Mouse (Mus musculus) embryo, embryonic 9.5 days (tissue): Measurements from ENCODE around the gene Sh3bp5.

Experiments
- DNase-seq: peaks from one replicate; pipeline ENCODE4 v3.0.0-alpha.2; 2017; ENCODE audit errors: extremely low spot score

Sh3bp5 gene

DNA sequence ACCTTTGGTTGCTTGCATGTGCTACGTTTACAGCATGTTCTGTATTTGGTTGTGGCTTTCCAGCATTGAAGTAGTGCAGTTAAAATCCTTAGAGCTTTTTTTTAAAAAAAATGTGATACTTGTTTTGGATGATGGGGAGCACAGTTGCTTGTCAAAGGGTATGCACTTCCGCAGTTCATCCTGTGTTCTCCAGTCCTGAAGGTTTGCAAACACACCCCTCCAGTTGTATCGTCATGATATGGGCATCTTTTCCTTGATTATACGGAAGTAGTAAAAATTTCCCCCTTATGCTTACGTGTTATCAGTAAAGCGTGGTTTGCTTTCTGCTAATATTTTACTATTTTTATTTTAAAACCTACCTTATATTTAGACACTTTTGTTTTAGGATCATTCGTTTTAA lies 98.5 kb downstream of the Sh3bp5 start:
- no peak for DNase-seq

DNA sequence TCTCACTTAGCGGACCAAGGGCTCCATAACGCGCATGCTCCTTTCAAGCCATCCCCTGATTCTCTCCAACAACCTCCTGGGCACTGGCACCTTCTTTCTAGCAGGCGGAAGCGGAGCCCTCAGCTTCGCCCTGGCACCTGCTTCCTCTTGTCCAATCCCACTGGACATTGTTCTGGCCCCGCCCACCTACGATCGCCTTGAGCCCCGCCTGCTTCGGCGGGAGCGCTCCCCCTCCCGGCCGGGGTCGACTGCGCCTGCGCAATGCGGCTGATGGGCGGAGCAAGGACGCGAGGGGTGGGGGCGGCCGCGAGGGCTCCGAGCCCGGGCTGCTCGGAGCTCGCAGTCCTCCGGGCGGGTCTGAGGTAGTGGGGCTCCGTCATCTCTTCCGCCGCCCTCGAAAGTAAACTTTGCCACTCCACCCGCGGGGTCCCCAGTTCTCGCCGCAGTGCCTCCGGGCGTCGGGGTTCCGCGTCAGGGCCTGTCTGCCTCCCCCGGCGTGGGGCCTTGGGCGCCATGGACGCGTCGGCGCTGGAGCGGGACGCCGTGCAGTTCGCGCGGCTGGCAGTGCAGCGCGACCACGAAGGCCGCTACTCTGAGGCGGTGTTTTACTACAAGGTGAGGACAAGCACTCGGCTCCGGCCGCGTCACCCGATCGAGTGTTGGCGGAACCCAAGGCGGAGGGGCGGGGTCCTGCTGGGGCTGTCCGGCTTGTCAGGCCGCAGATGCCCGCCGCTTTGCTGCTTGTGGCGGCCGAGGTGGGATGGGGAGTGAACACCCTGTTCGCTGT lies 99.3 kb downstream of the Sh3bp5 start, which contains the start of gene Capn7:
Gene Capn7, plus strand, starts transcription at position 270 of the 787 bp plus-strand sequence.
- peak; percentile 99 for DNase-seq

DNA sequence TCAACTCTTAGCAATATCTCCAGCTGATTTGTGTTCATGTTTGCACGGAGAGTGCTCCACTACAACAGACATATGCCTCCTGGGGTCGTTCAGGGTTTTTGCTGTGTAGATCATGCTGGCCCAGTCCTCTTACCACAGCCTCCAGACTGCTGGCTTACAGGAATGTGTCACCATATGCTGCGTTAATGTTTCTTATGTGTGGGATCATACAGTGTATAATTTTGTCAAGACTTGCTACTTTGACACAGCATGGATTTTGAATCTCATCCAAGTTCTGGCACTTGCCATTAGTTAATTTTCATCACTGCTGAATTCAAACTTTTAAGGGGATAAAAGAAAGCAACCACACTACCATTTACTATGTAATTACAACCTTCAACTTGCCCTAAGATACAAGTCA lies 100.1 kb downstream of the Sh3bp5 start:
- DNase-seq = no peak

DNA sequence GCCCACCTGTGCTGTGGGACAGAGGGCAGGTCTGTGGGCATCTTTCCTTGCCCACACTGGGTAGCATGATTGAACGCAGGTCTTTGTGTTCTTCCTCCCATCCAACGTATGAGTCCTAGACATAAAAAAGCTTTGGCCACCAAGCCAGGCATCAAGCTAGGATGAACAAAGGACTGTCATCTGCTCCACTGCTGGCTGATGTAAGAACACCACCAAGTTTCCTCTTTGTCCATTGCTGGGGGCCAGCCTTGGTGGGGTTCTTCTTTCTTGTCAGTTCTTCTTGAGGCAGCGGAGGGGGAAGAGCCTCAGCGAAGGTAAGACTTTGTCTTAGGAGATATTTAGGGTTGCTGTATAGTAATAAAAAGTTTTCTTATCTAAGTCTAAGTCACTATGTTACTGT lies 104.9 kb downstream of the Sh3bp5 start:
- no peak for DNase-seq

DNA sequence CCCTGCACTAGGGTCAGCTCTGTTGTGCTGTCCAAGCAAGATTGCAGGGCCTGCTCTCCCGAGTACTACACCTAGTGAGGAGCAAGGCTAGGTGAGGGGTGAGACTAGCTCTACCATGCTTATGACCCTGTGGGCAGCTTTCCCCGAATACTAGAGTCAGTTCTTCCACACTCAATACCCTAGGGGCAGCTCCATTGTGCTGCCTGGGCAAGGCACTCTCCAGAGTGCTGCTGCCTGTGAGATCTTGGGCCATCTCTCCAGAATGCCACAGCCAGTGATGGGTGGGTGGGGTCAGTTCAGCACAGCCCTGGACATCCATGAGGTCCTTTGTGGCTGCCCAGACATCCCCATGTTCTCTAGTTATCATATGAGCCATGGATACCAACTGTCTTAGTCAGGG lies 106.1 kb downstream of the Sh3bp5 start:
- DNase-seq = no peak

DNA sequence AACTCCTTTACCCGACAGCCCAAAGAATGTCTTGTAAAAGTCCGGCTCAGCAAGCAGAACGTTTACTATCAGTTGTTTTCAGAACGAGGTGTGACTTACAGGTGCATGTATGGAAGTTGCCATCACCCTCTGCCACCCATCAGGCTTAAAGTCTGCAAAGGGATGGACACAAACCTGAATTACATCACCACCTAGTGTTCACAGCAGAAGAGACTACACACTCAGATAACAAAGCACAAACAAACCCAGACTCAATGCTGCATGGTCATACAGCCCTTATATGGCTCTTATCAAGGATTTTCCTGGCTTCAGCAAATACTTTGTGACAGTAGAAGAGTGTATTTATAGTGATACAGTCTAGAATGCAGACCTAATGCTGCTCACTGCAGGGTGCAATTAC lies 108.2 kb downstream of the Sh3bp5 start:
- DNase-seq = no peak

DNA sequence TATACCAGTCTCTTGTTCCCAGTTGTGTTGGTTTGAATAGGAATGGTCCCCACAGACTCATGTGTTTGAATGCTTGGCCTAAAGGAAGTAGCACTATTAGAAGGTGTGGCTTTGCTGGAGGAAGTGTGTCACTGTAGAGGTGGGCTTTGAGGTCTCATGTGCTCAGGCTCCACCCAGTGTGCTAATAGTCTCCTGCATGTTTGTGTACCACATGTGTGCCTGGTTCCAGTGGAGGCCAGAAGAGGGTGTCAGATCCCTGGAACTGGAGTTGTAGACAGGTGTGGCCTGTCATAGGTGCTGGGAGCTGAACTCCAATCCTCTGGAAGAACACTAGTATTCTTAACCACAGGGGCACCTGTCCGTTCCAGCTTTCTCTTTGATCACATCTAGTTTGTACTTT lies 108.7 kb downstream of the Sh3bp5 start:
- no peak for DNase-seq

DNA sequence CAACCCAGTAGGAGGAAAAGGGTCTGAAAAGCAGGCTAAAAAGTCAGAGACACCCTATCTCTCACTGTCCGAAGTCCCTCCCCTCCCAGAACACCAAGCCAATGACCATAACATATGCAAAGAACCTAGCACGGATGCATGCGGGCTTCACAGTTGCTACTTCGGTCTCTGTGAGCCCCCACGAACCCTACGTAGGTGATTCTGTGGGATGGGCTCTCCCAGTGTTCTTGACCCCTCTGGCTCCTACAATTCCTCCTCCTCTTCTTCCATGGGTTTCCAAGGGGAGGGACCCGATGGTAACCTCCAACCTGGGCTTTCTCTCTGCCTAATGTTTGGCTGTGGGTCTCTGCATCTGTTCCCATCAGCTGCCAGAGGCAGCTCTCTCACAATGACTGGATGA lies 109.1 kb downstream of the Sh3bp5 start:
- DNase-seq = no peak

DNA sequence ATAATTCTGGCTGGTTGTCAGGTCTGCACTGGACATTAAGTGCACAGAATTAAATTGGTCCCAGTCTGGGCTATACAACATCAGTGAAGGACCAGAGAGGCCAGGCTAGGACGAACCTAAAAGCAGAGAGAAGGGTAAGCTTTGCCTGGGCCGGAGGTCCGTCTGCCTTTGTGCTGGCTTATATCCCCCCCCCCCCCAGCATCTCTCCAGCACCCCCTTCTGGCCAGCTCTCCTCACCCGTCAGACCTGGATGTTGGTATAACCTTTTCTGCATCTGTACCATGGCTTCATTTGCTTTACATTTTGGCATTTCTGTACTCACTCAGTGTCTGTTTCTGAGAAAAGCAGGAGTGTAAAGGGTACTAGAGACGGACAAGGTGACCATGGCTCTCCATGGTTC lies 110.3 kb downstream of the Sh3bp5 start:
- no peak for DNase-seq

DNA sequence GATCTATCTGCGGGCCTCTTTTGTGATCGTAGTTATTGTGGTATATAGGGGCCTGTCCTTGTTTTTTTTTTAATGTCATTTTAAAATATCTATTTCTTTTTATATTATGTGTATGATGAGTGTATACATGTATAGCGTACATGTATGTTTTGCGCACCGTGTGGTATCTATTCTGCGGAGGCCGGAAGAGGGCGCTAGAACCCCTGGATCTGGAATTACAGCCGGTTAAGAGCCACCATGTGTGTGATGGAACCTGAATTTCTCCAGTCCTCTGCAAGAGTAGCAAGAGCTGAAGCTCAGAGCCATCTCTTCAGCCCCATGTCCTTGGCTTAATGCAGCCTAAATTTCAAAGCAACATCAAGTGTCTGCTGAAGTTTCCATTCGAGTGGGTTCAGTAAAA lies 111.0 kb downstream of the Sh3bp5 start:
- DNase-seq = peak; percentile 10

DNA sequence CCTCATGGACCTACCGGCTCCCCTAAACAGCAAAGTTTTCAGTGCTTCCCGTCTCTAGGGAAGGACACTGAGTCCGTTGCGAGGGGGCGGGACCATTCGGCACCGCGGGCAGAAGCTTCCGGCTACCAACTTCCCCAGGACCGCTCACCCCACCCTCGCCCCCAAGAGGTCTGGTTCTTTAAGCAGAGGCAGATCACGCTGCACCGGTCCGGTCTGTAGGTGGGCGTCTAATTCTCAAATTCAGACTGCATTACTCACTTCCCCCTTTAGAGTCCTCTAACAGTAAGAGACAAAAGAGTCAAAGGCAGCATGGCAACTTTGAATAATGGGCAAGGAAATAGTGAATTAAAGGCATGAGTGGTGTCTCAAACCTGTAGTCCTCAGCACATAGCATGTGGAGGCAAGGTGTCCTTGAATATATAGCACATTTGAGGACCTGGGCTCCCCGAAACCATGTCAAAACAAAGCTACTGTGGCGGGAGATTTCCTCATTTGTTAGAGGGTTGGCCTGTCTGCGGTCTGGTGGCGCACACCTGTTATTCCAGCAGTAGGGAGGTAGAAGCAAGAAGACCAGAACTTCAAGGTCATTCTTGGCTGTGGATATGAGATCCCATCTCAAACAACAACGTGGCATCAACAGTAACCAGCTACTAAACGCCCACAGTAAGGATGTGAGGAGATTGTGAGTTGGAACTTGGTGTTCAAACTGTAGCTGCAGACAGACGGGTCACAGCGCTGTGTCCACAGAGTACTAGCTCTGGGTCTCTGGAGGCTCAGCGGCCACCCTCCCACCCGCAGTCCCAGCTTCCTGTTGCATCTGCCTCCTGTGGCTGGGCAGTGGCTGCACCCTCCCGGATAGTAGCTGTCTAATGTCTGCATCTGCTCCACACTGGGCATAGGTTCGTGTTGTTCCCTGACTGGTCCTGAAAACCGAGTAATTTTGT lies 111.8 kb downstream of the Sh3bp5 start, which contains the start of gene Dnah1:
Gene Dnah1, minus strand, starts transcription at position 48 of the 944 bp plus-strand sequence.
- peak; percentile 44 for DNase-seq

DNA sequence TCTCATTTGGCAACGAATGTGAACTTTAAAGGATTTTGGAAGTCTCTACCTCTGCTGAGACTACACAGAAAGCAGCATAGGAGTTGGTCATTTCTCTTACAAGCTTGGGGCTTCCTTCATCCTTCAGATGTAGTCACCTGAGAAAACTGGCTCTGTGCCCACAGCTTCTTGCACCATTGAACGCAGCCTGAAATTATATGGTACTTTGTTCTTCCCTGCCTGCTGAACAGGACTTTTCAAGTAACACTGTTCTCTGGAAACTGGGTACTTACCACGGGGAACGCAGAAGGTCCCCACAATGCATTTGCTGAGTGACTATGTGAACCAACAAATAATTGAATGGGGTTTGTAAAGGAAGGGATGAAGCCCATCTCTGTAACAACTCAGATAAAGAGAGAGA lies 112.7 kb downstream of the Sh3bp5 start:
- no peak for DNase-seq

DNA sequence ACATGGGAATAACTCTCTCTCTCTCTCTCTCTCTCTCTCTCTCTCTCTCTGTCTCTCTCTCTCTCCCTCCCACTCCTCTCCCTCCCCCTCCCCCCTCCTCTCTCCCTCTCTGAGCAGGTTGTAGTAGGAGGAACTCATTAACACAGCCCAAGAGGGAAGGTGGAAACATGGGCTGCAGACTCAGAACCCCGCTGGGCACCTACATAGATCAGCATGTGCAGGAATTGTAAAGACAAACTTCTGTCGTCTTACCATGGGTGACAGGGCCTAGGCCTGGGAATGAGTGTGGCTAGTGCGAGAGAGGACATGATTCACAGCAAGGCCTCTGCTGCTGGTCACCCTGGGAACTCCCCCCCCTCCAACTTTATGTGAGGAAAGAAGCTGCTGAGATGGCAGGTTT lies 113.7 kb downstream of the Sh3bp5 start:
- no peak for DNase-seq

DNA sequence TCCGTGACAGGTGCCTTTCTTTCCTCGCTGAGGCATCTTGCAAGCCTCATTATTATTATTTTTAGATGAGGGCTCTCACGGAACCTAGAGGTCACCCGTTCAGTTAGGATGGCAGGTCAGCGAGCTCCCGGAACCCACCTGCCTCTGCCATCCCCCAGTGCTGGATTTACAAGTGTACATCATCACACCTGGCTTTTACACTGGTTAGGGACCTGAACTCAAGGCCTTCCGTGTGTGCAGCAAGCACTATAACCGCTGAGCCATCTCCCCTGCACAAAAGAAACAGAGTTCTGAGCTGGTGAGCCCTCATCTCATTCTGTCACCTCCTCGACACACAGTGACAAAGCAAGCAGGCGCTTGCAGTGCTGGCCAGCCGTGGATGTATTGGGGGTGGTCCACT lies 114.7 kb downstream of the Sh3bp5 start:
- DNase-seq = no peak

DNA sequence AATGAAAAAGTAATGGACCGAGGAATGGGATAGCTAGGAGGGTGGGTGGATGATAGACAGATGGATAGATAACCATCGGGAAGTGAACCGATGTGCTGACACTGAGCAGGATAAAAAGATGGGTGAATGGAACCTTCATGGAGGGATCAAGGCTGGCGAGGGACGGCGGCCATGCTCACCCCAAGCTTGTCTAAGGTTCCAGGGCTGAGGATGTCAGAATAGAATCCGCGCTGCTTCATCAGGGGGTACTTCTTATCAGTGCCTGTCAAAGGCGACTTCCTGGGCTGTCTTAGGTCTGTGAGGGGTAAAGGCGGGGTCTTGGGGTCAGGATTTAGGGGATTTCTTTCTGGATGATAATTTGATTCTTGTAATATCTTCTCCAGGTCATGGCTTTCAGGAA lies 116.3 kb downstream of the Sh3bp5 start:
- no peak for DNase-seq

DNA sequence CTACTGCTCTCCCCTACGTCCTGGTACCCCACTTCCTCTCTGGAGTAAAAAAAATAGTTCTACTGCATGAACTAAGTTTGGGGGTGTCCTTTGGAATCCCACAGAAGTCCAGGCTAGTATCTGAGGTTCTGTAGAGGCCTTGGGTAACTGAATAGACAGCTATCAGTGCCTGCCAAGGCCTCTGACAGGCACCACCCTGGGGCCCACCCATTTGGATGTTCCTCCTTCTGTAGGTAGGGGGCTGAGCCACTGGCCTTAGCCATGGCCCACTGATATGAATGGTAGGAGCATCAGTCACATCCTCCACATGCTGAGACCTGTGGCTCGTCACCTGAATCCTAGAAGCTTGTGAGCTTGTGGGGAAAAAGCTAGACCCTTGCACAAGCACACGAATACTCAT lies 118.1 kb downstream of the Sh3bp5 start:
- no peak for DNase-seq

DNA sequence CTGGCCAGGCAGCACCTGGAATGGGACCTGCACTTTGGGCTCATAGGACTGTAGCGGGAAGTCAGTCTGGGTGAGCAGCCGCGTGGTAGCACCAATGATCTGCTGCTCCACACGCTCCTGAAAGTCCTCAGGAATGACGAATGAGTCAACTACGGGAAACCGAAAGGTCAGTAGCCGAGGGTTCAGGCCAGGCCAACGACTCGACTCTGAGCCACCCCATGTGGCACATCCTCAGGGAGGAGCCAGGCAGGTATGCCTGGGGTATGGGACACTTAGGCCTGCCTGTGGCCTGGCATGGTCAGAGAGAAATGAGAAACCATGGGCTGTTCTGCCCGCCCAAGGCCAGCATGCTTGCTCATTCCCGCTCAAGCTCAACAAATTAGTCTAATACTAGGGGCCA lies 119.3 kb downstream of the Sh3bp5 start:
- no peak for DNase-seq

DNA sequence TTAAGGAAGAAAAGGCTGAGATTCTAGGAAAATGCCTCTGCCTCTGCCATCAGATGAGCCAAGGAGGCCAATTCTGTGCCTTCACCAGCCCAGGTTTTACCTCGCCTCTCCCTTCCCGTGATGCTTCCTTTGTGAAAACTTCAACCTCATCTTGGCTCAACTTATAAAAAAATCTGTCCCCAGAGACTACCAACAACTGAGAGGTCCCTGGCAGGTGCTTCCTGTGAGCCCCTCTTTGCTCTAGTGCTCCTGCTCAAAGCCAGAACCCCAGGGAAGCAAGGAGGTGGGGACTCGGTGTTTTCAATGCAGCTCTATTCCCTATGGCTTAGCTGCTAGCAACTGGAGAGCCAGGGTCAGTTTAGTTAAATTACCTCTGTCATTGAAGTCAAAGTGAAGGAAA lies 122.7 kb downstream of the Sh3bp5 start:
- no peak for DNase-seq
